Mouse (Mus musculus): ENCODE measurements at regions not wholly inside any gene's neighbourhood (a gene's known extent, or its start where the extent isn't known, plus 50 kb on each side); places are given as distances from the start of the nearest gene placed in this dataset.

- no peak overlapping the region for H3K27ac ChIP-seq
- H3K4me3 ChIP-seq, result no peak overlapping the region
- no peaks in the 10 kb centered on the region for H3K9me3 ChIP-seq
- WGBS, result 85% methylated on average over 1 of the region's 1 CpGs
- H3K4me1 ChIP-seq, result peaks cover 10% of the 10 kb centered on the region
- no peak for ATAC-seq (replicated peaks)
- H3K4me2 ChIP-seq, result no peak overlapping the region
- no peak overlapping the region for H3K9ac ChIP-seq
- H3K36me3 ChIP-seq (replicated peaks), result no peaks in the 10 kb centered on the region
- no peaks in the 10 kb centered on the region for H3K27me3 ChIP-seq (replicated peaks)
Observed at GRCm38 (mm10) chr7:136829621-136830313, 64.6 kb upstream of the Mgmt start.

GRCm38 (mm10) chr7:136832419-136832818, 62.0 kb upstream of the Mgmt start:
- Histone ChIP-seq H3K36me3 (replicated peaks) (no peaks in the 10 kb centered on the region), H3K4me1 (no peaks in the 10 kb centered on the region), H3K4me2 (no peak overlapping the region), H3K9ac (no peak overlapping the region), H3K27me3 (replicated peaks) (no peaks in the 10 kb centered on the region), H3K27ac (no peak overlapping the region), H3K4me3 (no peak overlapping the region), H3K9me3 (no peaks in the 10 kb centered on the region)
- no peak for ATAC-seq (replicated peaks)
- whole genome bisulfite sequencing, result 64% methylated on average over 7 of the region's 7 CpGs

- ATAC-seq (replicated peaks), result no peak
- Histone ChIP-seq H3K4me2 (no peak overlapping the region), H3K4me1 (peaks cover 13% of the 10 kb centered on the region), H3K9ac (no peak overlapping the region), H3K4me3 (no peak overlapping the region), H3K9me3 (no peaks in the 10 kb centered on the region), H3K27me3 (replicated peaks) (no peaks in the 10 kb centered on the region), H3K27ac (no peak overlapping the region), H3K36me3 (replicated peaks) (no peaks in the 10 kb centered on the region)
- 83% methylated on average over 5 of the region's 5 CpGs for WGBS
Observed at GRCm38 (mm10) chr7:136838971-136839370, 55.4 kb upstream of the Mgmt start.

GRCm38 (mm10) chr7:136840224-136840623, 54.2 kb upstream of the Mgmt start:
- Histone ChIP-seq H3K27me3 (replicated peaks) (no peaks in the 10 kb centered on the region), H3K4me1 (peaks cover 13% of the 10 kb centered on the region), H3K4me3 (no peak overlapping the region), H3K9me3 (no peaks in the 10 kb centered on the region), H3K9ac (no peak overlapping the region), H3K4me2 (no peak overlapping the region), H3K36me3 (replicated peaks) (no peaks in the 10 kb centered on the region), H3K27ac (no peak overlapping the region)
- WGBS, result 63% methylated on average over 7 of the region's 7 CpGs
- no peak for ATAC-seq (replicated peaks)

- Histone ChIP-seq H3K4me2 (no peak overlapping the region), H3K27ac (no peak overlapping the region), H3K9ac (no peak overlapping the region), H3K27me3 (replicated peaks) (no peaks in the 10 kb centered on the region), H3K4me3 (no peak overlapping the region), H3K4me1 (peaks cover 26% of the 10 kb centered on the region), H3K9me3 (no peaks in the 10 kb centered on the region), H3K36me3 (replicated peaks) (no peaks in the 10 kb centered on the region)
- 67% methylated on average over 7 of the region's 7 CpGs for WGBS
- no peak for ATAC-seq (replicated peaks)
Observed at GRCm38 (mm10) chr7:136842751-136843150, 51.7 kb upstream of the Mgmt start.

- ATAC-seq (replicated peaks), result no peak
- Histone ChIP-seq H3K4me1 (peaks cover 26% of the 10 kb centered on the region), H3K27me3 (replicated peaks) (no peaks in the 10 kb centered on the region), H3K9ac (no peak overlapping the region), H3K4me2 (no peak overlapping the region), H3K4me3 (no peak overlapping the region), H3K9me3 (no peaks in the 10 kb centered on the region), H3K27ac (no peak overlapping the region), H3K36me3 (replicated peaks) (no peaks in the 10 kb centered on the region)
- 28% methylated on average over 5 of the region's 5 CpGs for WGBS
Observed at GRCm38 (mm10) chr7:136844282-136844681, 50.1 kb upstream of the Mgmt start.
